Mouse (Mus musculus) hindbrain, embryonic 15.5 days (tissue): ENCODE measurements at regions not wholly inside any gene's neighbourhood (a gene's known extent, or its start where the extent isn't known, plus 50 kb on each side); places are given as distances from the start of the nearest gene placed in this dataset.

Experiments used
- ATAC-seq: fragments of 200-750 bp; cut with Nextera tagmentation; 2 replicates; pipeline ENCODE4 v1.8.0; 2017; ENCODE audit warnings: low read depth, moderate number of reproducible peaks, moderate TSS enrichment; ENCODE audit not compliant: low FRiP score
- H3K27ac ChIP-seq: fragments of 300-500 bp; sonication (generic); replicated peaks from 2 replicates; pipeline ENCODE4 v1.5.1; 2015; ENCODE audit warnings: mild to moderate bottlenecking, inconsistent platforms
- H3K27me3 ChIP-seq: fragments of 300-500 bp; sonication (generic); 2 replicates; pipeline ENCODE4 v1.6.1; 2015; ENCODE audit warnings: control low read depth, inconsistent platforms
- H3K36me3 ChIP-seq: fragments of 300-500 bp; sonication (generic); 2 replicates; pipeline ENCODE4 v1.6.1; 2015; ENCODE audit warnings: control low read depth, inconsistent platforms
- H3K4me1 ChIP-seq: fragments of 300-500 bp; sonication (generic); replicated peaks from 2 replicates; pipeline ENCODE4 v1.6.1; 2015; ENCODE audit warnings: control low read depth, inconsistent platforms
- H3K4me2 ChIP-seq: fragments of 300-500 bp; sonication (generic); 2 replicates; pipeline ENCODE4 v1.6.1; 2015; ENCODE audit warnings: moderate library complexity, mild to moderate bottlenecking, inconsistent platforms
- H3K4me3 ChIP-seq: fragments of 300-500 bp; sonication (generic); 2 replicates; pipeline ENCODE4 v1.5.1; 2015; ENCODE audit warnings: mild to moderate bottlenecking, inconsistent platforms
- H3K9ac ChIP-seq: fragments of 300-500 bp; sonication (generic); 2 replicates; pipeline ENCODE4 v1.6.1; 2015; ENCODE audit warnings: inconsistent platforms
- H3K9me3 ChIP-seq: fragments of 300-500 bp; sonication (generic); 2 replicates; pipeline ENCODE4 v1.6.1; 2016; ENCODE audit warnings: control low read depth, inconsistent platforms
- WGBS: fragments of 180-500 bp; shearing (Covaris S2); methylation state at CpG from one replicate; pipeline ENCODE4 v1.1.7; 2015; 5-methylcytosine and 5-hydroxymethylcytosine counted together

GRCm38 (mm10) chr16:29950136-29950535 lies 114.0 kb upstream of the Hes1 start:
- 20% methylated on average over 9 of the region's 9 CpGs for WGBS
- Histone ChIP-seq H3K9ac (no peak overlapping the region), H3K4me1 (peaks cover 13% of the 10 kb centered on the region)

GRCm38 (mm10) chr16:29950791-29951190 lies 113.4 kb upstream of the Hes1 start:
- no peak for ATAC-seq
- Histone ChIP-seq H3K27ac (no peak overlapping the region), H3K4me1 (peaks cover 7% of the 10 kb centered on the region), H3K9ac (no peak overlapping the region), H3K9me3 (no peaks in the 10 kb centered on the region), H3K4me2 (no peak overlapping the region), H3K4me3 (no peak overlapping the region), H3K27me3 (no peaks in the 10 kb centered on the region), H3K36me3 (no peaks in the 10 kb centered on the region)
- WGBS, result 78% methylated on average over 4 of the region's 4 CpGs

More at GRCm38 (mm10) chr16:29950136-29950535, 114.0 kb upstream of the Hes1 start:
- H3K36me3 ChIP-seq, result no peaks in the 10 kb centered on the region
- H3K4me3 ChIP-seq, result no peak overlapping the region
- no peak overlapping the region for H3K4me2 ChIP-seq
- H3K27me3 ChIP-seq, result no peaks in the 10 kb centered on the region
- H3K27ac ChIP-seq, result no peak overlapping the region
- H3K9me3 ChIP-seq, result no peaks in the 10 kb centered on the region
- no peak for ATAC-seq

- Histone ChIP-seq H3K27ac (no peak overlapping the region), H3K27me3 (no peaks in the 10 kb centered on the region), H3K9ac (no peak overlapping the region), H3K9me3 (no peaks in the 10 kb centered on the region), H3K4me1 (no peaks in the 10 kb centered on the region), H3K36me3 (no peaks in the 10 kb centered on the region), H3K4me2 (no peak overlapping the region), H3K4me3 (no peak overlapping the region)
- 91% methylated on average over 10 of the region's 10 CpGs for WGBS
- no peak for ATAC-seq
Measured at GRCm38 (mm10) chr16:29954700-29955099, 109.5 kb upstream of the Hes1 start.

- ATAC-seq, result no peak
- 49% methylated on average over 7 of the region's 7 CpGs for WGBS
- H3K9ac ChIP-seq, result no peak overlapping the region
Measured at GRCm38 (mm10) chr16:29956904-29957303, 107.3 kb upstream of the Hes1 start.

GRCm38 (mm10) chr16:29959939-29960637 lies 104.1 kb upstream of the Hes1 start:
- Histone ChIP-seq H3K4me2 (no peak overlapping the region), H3K4me3 (no peak overlapping the region), H3K27ac (no peak overlapping the region), H3K4me1 (no peaks in the 10 kb centered on the region), H3K9me3 (no peaks in the 10 kb centered on the region), H3K36me3 (no peaks in the 10 kb centered on the region), H3K9ac (no peak overlapping the region), H3K27me3 (no peaks in the 10 kb centered on the region)
- WGBS, result 80% methylated on average over 12 of the region's 12 CpGs
- ATAC-seq, result no peak

More at GRCm38 (mm10) chr16:29956904-29957303, 107.3 kb upstream of the Hes1 start:
- Histone ChIP-seq H3K27ac (no peak overlapping the region), H3K4me3 (no peak overlapping the region), H3K4me1 (no peaks in the 10 kb centered on the region), H3K9me3 (no peaks in the 10 kb centered on the region), H3K4me2 (no peak overlapping the region), H3K27me3 (no peaks in the 10 kb centered on the region), H3K36me3 (no peaks in the 10 kb centered on the region)

- Histone ChIP-seq H3K9ac (no peak overlapping the region), H3K36me3 (no peaks in the 10 kb centered on the region), H3K27me3 (no peaks in the 10 kb centered on the region), H3K4me2 (no peak overlapping the region), H3K27ac (no peak overlapping the region), H3K4me3 (no peak overlapping the region), H3K4me1 (no peaks in the 10 kb centered on the region), H3K9me3 (no peaks in the 10 kb centered on the region)
- ATAC-seq, result no peak
- WGBS, result 80% methylated on average over 4 of the region's 4 CpGs
Measured at GRCm38 (mm10) chr16:29963284-29963683, 100.9 kb upstream of the Hes1 start.

- no peaks in the 10 kb centered on the region for H3K27me3 ChIP-seq
- no peaks in the 10 kb centered on the region for H3K9me3 ChIP-seq
- H3K4me3 ChIP-seq, result no peak overlapping the region
- WGBS, result 96% methylated on average over 8 of the region's 8 CpGs
- no peaks in the 10 kb centered on the region for H3K4me1 ChIP-seq
- no peak overlapping the region for H3K9ac ChIP-seq
- no peak overlapping the region for H3K4me2 ChIP-seq
- no peak overlapping the region for H3K27ac ChIP-seq
- no peak for ATAC-seq
- H3K36me3 ChIP-seq, result no peaks in the 10 kb centered on the region
Measured at GRCm38 (mm10) chr16:29964563-29964962, 99.6 kb upstream of the Hes1 start.

- no peaks in the 10 kb centered on the region for H3K36me3 ChIP-seq
- no peak overlapping the region for H3K4me3 ChIP-seq
- H3K27me3 ChIP-seq, result no peaks in the 10 kb centered on the region
- H3K4me1 ChIP-seq, result 0 out of 2 replicates have a peak, but pooled peaks cover 4% of the 10 kb centered on the region
- H3K4me2 ChIP-seq, result no peak overlapping the region
- no peaks in the 10 kb centered on the region for H3K9me3 ChIP-seq
- no peak overlapping the region for H3K9ac ChIP-seq
- no peak for ATAC-seq
- 84% methylated on average over 5 of the region's 5 CpGs for WGBS
- H3K27ac ChIP-seq, result no peak overlapping the region
Measured at GRCm38 (mm10) chr16:29968743-29969142, 95.4 kb upstream of the Hes1 start.

- no peaks in the 10 kb centered on the region for H3K9me3 ChIP-seq
- ATAC-seq, result no peak
- no peaks in the 10 kb centered on the region for H3K36me3 ChIP-seq
- 51% methylated on average over 1 of the region's 1 CpGs for WGBS
- H3K9ac ChIP-seq, result no peak overlapping the region
- no peak overlapping the region for H3K4me3 ChIP-seq
- no peaks in the 10 kb centered on the region for H3K27me3 ChIP-seq
- no peak overlapping the region for H3K4me2 ChIP-seq
- H3K27ac ChIP-seq, result no peak overlapping the region
- 0 out of 2 replicates have a peak, but pooled peaks cover 4% of the 10 kb centered on the region for H3K4me1 ChIP-seq
Measured at GRCm38 (mm10) chr16:29972741-29973141, 91.4 kb upstream of the Hes1 start.

GRCm38 (mm10) chr16:29973250-29973649 lies 90.9 kb upstream of the Hes1 start:
- Histone ChIP-seq H3K27ac (no peak overlapping the region), H3K36me3 (no peaks in the 10 kb centered on the region), H3K9ac (no peak overlapping the region), H3K4me3 (no peak overlapping the region), H3K27me3 (no peaks in the 10 kb centered on the region), H3K4me1 (0 out of 2 replicates have a peak, but pooled peaks cover 4% of the 10 kb centered on the region), H3K4me2 (no peak overlapping the region), H3K9me3 (no peaks in the 10 kb centered on the region)
- no peak for ATAC-seq
- 58% methylated on average over 7 of the region's 7 CpGs for WGBS

- no peaks in the 10 kb centered on the region for H3K9me3 ChIP-seq
- no peaks in the 10 kb centered on the region for H3K27me3 ChIP-seq
- WGBS, result 85% methylated on average over 3 of the region's 3 CpGs
- no peak overlapping the region for H3K9ac ChIP-seq
- no peak overlapping the region for H3K4me3 ChIP-seq
- H3K4me2 ChIP-seq, result no peak overlapping the region
- 0 out of 2 replicates have a peak, but pooled peaks cover 4% of the 10 kb centered on the region for H3K4me1 ChIP-seq
- no peaks in the 10 kb centered on the region for H3K36me3 ChIP-seq
- ATAC-seq, result no peak
- no peak overlapping the region for H3K27ac ChIP-seq
Measured at GRCm38 (mm10) chr16:29975800-29976199, 88.4 kb upstream of the Hes1 start.

- 70% methylated on average over 3 of the region's 3 CpGs for WGBS
- Histone ChIP-seq H3K9me3 (no peaks in the 10 kb centered on the region), H3K36me3 (no peaks in the 10 kb centered on the region), H3K27me3 (no peaks in the 10 kb centered on the region), H3K4me1 (0 out of 2 replicates have a peak, but pooled peaks cover 4% of the 10 kb centered on the region), H3K4me3 (no peak overlapping the region), H3K4me2 (no peak overlapping the region), H3K27ac (no peak overlapping the region), H3K9ac (no peak overlapping the region)
- ATAC-seq, result no peak
Measured at GRCm38 (mm10) chr16:29977011-29977410, 87.2 kb upstream of the Hes1 start.

- no peaks in the 10 kb centered on the region for H3K27me3 ChIP-seq
- 52% methylated on average over 8 of the region's 8 CpGs for WGBS
- H3K36me3 ChIP-seq, result no peaks in the 10 kb centered on the region
- H3K9me3 ChIP-seq, result no peaks in the 10 kb centered on the region
- H3K4me1 ChIP-seq, result 0 out of 2 replicates have a peak, but pooled peaks cover 4% of the 10 kb centered on the region
- H3K9ac ChIP-seq, result no peak overlapping the region
- no peak for ATAC-seq
- no peak overlapping the region for H3K27ac ChIP-seq
- no peak overlapping the region for H3K4me3 ChIP-seq
- no peak overlapping the region for H3K4me2 ChIP-seq
Measured at GRCm38 (mm10) chr16:29977711-29978110, 86.5 kb upstream of the Hes1 start.
